Mouse (Mus musculus): ENCODE data around the gene Sephs2. TPM values are rescaled to one million over a fixed set of nuclear protein-coding genes. Genes with fewer than 3 reads are reported as not detected.

Sephs2 gene
- total and polyA plus RNA-seq, 2 experiments: 388 to 939 TPM

- Histone ChIP-seq H3K27me3 (ENCODE audit: control insufficient read depth, insufficient read depth, low read length) (no peaks in the 10 kb centered on the region), H3K4me3 (ENCODE audit: insufficient read depth, low read depth, low read length) (no peak overlapping the region), H3K27ac (replicated peaks; ENCODE audit: insufficient read depth, low read depth, low read length) (no peak overlapping the region), H3K9ac (ENCODE audit: low read depth, low read length) (no peak overlapping the region), H3K79me2 (ENCODE audit: control insufficient read depth, insufficient read depth, low read length) (no peaks in the 10 kb centered on the region), H3K4me1 (ENCODE audit: control insufficient read depth, insufficient read depth, low read length) (no peaks in the 10 kb centered on the region; the same call in 1 of the 2 replicates), H3K36me3 (ENCODE audit: control insufficient read depth, insufficient read depth, low read length) (no peaks in the 10 kb centered on the region)
- no peak for TF ChIP-seq POLR2A (IDR thresholded peaks at IDR 0.05; ENCODE audit: extremely low read depth, insufficient read depth, low read length)
- no peak for TF ChIP-seq CTCF (IDR thresholded peaks at IDR 0.05; ENCODE audit: low read depth, low read length)
- DNase-seq (ENCODE audit: extremely low read depth, low read depth, low spot score): peak; percentile 83
- WGBS: 42% methylated on average over 2 of the region's 2 CpGs
Observed at GRCm38 (mm10) chr7:127308431-127308830, 34.6 kb upstream of the Sephs2 start.

- H3K27ac ChIP-seq (replicated peaks; ENCODE audit: insufficient read depth, low read depth, low read length): no peak overlapping the region
- WGBS: 89% methylated on average over 5 of the region's 5 CpGs
- no peak for DNase-seq (ENCODE audit: extremely low read depth, low read depth, low spot score)
- H3K4me3 ChIP-seq (ENCODE audit: insufficient read depth, low read depth, low read length): peak overlapping the region; percentile 22
- H3K9ac ChIP-seq (ENCODE audit: low read depth, low read length): no peak overlapping the region
- no peaks in the 10 kb centered on the region for H3K79me2 ChIP-seq (ENCODE audit: control insufficient read depth, insufficient read depth, low read length)
- no peaks in the 10 kb centered on the region for H3K27me3 ChIP-seq (ENCODE audit: control insufficient read depth, insufficient read depth, low read length)
- no peaks in the 10 kb centered on the region for H3K36me3 ChIP-seq (ENCODE audit: control insufficient read depth, insufficient read depth, low read length)
- H3K4me1 ChIP-seq (ENCODE audit: control insufficient read depth, insufficient read depth, low read length): no peaks in the 10 kb centered on the region
- no peak for TF ChIP-seq CTCF (IDR thresholded peaks at IDR 0.05; ENCODE audit: low read depth, low read length)
- no peak for TF ChIP-seq POLR2A (IDR thresholded peaks at IDR 0.05; ENCODE audit: extremely low read depth, insufficient read depth, low read length)
Observed at GRCm38 (mm10) chr7:127297586-127298193, 23.8 kb upstream of the Sephs2 start.

- Histone ChIP-seq H3K79me2 (ENCODE audit: control insufficient read depth, insufficient read depth, low read length) (no peaks in the 10 kb centered on the region), H3K9ac (ENCODE audit: low read depth, low read length) (no peak overlapping the region), H3K4me1 (ENCODE audit: control insufficient read depth, insufficient read depth, low read length) (no peaks in the 10 kb centered on the region), H3K4me3 (ENCODE audit: insufficient read depth, low read depth, low read length) (peak overlapping the region; percentile 22), H3K27ac (replicated peaks; ENCODE audit: insufficient read depth, low read depth, low read length) (no peak overlapping the region), H3K27me3 (ENCODE audit: control insufficient read depth, insufficient read depth, low read length) (no peaks in the 10 kb centered on the region), H3K36me3 (ENCODE audit: control insufficient read depth, insufficient read depth, low read length) (no peaks in the 10 kb centered on the region)
- WGBS: 85% methylated on average over 5 of the region's 5 CpGs
- no peak for TF ChIP-seq POLR2A (IDR thresholded peaks at IDR 0.05; ENCODE audit: extremely low read depth, insufficient read depth, low read length)
- no peak for TF ChIP-seq CTCF (IDR thresholded peaks at IDR 0.05; ENCODE audit: low read depth, low read length)
- DNase-seq (ENCODE audit: extremely low read depth, low read depth, low spot score): peak; percentile 19
Observed at GRCm38 (mm10) chr7:127296786-127297555, 23.1 kb upstream of the Sephs2 start.

- 78% methylated on average over 11 of the region's 11 CpGs for WGBS
Observed at GRCm38 (mm10) chr7:127296098-127296497, 22.2 kb upstream of the Sephs2 start, which contains the start of gene Itgal. Gene Itgal (plus strand): TSS chr7:127296260.

GRCm38 (mm10) chr7:127290142-127290541 lies 16.3 kb upstream of the Sephs2 start:
- Histone ChIP-seq H3K4me3 (ENCODE audit: insufficient read depth, low read depth, low read length) (no peak overlapping the region), H3K79me2 (ENCODE audit: control insufficient read depth, insufficient read depth, low read length) (no peaks in the 10 kb centered on the region), H3K36me3 (ENCODE audit: control insufficient read depth, insufficient read depth, low read length) (no peaks in the 10 kb centered on the region), H3K27me3 (ENCODE audit: control insufficient read depth, insufficient read depth, low read length) (no peaks in the 10 kb centered on the region), H3K9ac (ENCODE audit: low read depth, low read length) (no peak overlapping the region), H3K27ac (replicated peaks; ENCODE audit: insufficient read depth, low read depth, low read length) (no peak overlapping the region), H3K4me1 (ENCODE audit: control insufficient read depth, insufficient read depth, low read length) (no peaks in the 10 kb centered on the region)
- TF ChIP-seq CTCF (IDR thresholded peaks at IDR 0.05; ENCODE audit: low read depth, low read length) (no peak), POLR2A (IDR thresholded peaks at IDR 0.05; ENCODE audit: extremely low read depth, insufficient read depth, low read length) (no peak)
- DNase-seq (ENCODE audit: extremely low read depth, low read depth, low spot score): no peak
- WGBS: 81% methylated on average over 8 of the region's 8 CpGs

More at GRCm38 (mm10) chr7:127296098-127296497, 22.2 kb upstream of the Sephs2 start, which contains the start of gene Itgal:
- H3K36me3 ChIP-seq (ENCODE audit: control insufficient read depth, insufficient read depth, low read length): no peaks in the 10 kb centered on the region
- H3K4me3 ChIP-seq (ENCODE audit: insufficient read depth, low read depth, low read length): peak within 1 kb of the TSS; percentile 18; the same call in 1 of the 2 replicates
- no peak within 1 kb of the TSS for H3K9ac ChIP-seq (ENCODE audit: low read depth, low read length)
- H3K27ac ChIP-seq (replicated peaks; ENCODE audit: insufficient read depth, low read depth, low read length): peak within 1 kb of the TSS; percentile 15; the same call in 1 of the 2 replicates
- no peaks in the 10 kb centered on the region for H3K79me2 ChIP-seq (ENCODE audit: control insufficient read depth, insufficient read depth, low read length)
- no peak for TF ChIP-seq CTCF (IDR thresholded peaks at IDR 0.05; ENCODE audit: low read depth, low read length)
- no peak for TF ChIP-seq POLR2A (IDR thresholded peaks at IDR 0.05; ENCODE audit: extremely low read depth, insufficient read depth, low read length)
- no peaks in the 10 kb centered on the region for H3K4me1 ChIP-seq (ENCODE audit: control insufficient read depth, insufficient read depth, low read length)
- H3K27me3 ChIP-seq (ENCODE audit: control insufficient read depth, insufficient read depth, low read length): no peaks in the 10 kb centered on the region
- DNase-seq (ENCODE audit: extremely low read depth, low read depth, low spot score): no peak

All from liver, adult 2 months (tissue).